Mouse (Mus musculus): ENCODE data around the gene Fam57b. TPM values are rescaled to one million over a fixed set of nuclear protein-coding genes. Genes with fewer than 3 reads are reported as not detected.

The Fam57b gene
- polyA plus RNA-seq, 1 experiment: not detected

DNA sequence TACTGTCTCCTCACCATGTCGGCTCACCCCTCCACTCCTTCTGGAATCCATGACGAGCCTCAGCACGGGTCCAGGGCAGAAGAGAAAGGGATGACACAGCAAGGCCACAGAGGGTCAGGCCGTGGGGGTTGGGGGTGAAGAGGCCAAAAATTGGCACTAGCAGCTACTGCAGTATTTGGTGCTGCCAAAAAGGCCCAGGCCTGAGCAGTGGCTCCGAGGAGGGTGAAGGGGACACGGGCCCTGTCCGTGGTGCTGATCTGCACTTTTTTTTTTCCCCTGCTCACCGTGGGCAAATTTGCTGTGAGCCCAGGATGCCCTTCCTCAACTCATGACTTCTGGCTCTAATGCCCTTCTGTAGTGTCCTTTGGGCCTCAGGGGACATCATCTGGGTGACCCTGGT, 27.9 kb downstream of the Fam57b start:
- TF ChIP-seq TAL1 (IDR thresholded peaks at IDR 0.05; ENCODE audit: low read length) (no peak), GATA1 (IDR thresholded peaks at IDR 0.05; ENCODE audit: low read length) (no peak)
- Histone ChIP-seq H3K4me1 (ENCODE audit: control insufficient read depth) (peaks cover 5% of the 10 kb centered on the region), H3K9me3 (ENCODE audit: control insufficient read depth, low read length) (no peaks in the 10 kb centered on the region), H3K4me3 (replicated peaks) (no peak overlapping the region), H3K36me3 (ENCODE audit: control insufficient read depth) (no peaks in the 10 kb centered on the region), H3K27me3 (ENCODE audit: control insufficient read depth) (peaks cover 62% of the 10 kb centered on the region)

GRCm38 (mm10) chr7:126825952-126826351, 28.5 kb downstream of the Fam57b start:
- H3K9me3 ChIP-seq (ENCODE audit: control insufficient read depth, low read length): no peaks in the 10 kb centered on the region
- peaks cover 5% of the 10 kb centered on the region for H3K4me1 ChIP-seq (ENCODE audit: control insufficient read depth)
- H3K4me3 ChIP-seq (replicated peaks): no peak overlapping the region
- H3K27me3 ChIP-seq (ENCODE audit: control insufficient read depth): peaks cover 66% of the 10 kb centered on the region
- no peaks in the 10 kb centered on the region for H3K36me3 ChIP-seq (ENCODE audit: control insufficient read depth)
- TF ChIP-seq GATA1 (IDR thresholded peaks at IDR 0.05; ENCODE audit: low read length): no peak
- TF ChIP-seq TAL1 (IDR thresholded peaks at IDR 0.05; ENCODE audit: low read length): no peak

DNA sequence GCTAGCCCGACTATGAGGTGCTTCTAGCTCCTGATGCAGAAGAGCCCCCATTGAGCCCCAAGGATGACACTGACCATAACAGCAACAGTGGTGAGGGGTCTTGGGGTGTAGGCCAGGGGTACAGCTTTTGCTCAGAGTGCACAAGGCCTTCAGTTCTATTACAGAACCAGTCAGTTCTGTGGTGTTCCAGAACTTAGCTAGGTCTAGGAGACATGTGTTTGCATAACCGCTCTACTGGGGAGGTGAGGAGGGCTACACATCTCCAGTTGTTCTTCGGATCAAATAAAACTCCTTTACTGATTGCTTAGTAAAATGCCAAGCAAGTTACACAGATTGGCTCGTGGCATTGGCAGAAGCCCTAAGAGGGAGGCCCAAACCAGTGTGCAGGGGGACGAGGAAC, 34.1 kb downstream of the Fam57b start, which contains the start of gene 4930451I11Rik:
Gene 4930451I11Rik, minus strand, starts transcription at position 101 of the 400 bp plus-strand sequence.
- no peaks in the 10 kb centered on the region for H3K9me3 ChIP-seq (ENCODE audit: control insufficient read depth, low read length)
- H3K27me3 ChIP-seq (ENCODE audit: control insufficient read depth): peaks cover 31% of the 10 kb centered on the region
- peak within 1 kb of the TSS; percentile 48 for H3K4me3 ChIP-seq (replicated peaks)
- H3K36me3 ChIP-seq (ENCODE audit: control insufficient read depth): no peaks in the 10 kb centered on the region
- peaks cover 8% of the 10 kb centered on the region for H3K4me1 ChIP-seq (ENCODE audit: control insufficient read depth)
- TF ChIP-seq TAL1 (IDR thresholded peaks at IDR 0.05; ENCODE audit: low read length) (no peak), GATA1 (IDR thresholded peaks at IDR 0.05; ENCODE audit: low read length) (no peak)

GRCm38 (mm10) chr7:126832036-126832598, 34.6 kb downstream of the Fam57b start:
- TF ChIP-seq GATA1 (IDR thresholded peaks at IDR 0.05; ENCODE audit: low read length) (no peak), TAL1 (IDR thresholded peaks at IDR 0.05; ENCODE audit: low read length) (no peak)
- Histone ChIP-seq H3K9me3 (ENCODE audit: control insufficient read depth, low read length) (no peaks in the 10 kb centered on the region), H3K4me3 (replicated peaks) (peak overlapping the region; percentile 48), H3K36me3 (ENCODE audit: control insufficient read depth) (no peaks in the 10 kb centered on the region), H3K4me1 (ENCODE audit: control insufficient read depth) (peaks cover 8% of the 10 kb centered on the region), H3K27me3 (ENCODE audit: control insufficient read depth) (peaks cover 31% of the 10 kb centered on the region)

DNA sequence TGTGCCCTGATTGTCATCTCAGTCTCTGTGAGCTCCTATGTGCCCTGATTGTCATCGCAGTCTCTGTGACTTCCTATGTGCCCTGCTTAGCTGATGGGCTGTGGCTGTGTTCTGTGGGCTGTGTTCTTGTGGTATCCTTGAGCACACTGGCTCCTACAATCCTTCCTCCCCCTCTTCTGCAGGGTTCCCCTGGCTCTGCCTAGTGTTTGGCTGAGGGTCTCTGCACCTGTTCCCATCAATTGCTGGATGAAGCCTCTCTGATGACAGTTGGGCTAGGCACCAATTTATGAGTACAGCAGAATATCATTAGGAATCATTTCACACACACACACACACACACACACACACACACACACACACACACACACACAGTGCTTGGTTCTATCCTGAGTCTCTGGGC, 35.8 kb downstream of the Fam57b start:
- H3K4me1 ChIP-seq (ENCODE audit: control insufficient read depth): peaks cover 8% of the 10 kb centered on the region
- TF ChIP-seq GATA1 (IDR thresholded peaks at IDR 0.05; ENCODE audit: low read length): no peak
- TF ChIP-seq TAL1 (IDR thresholded peaks at IDR 0.05; ENCODE audit: low read length): no peak
- H3K27me3 ChIP-seq (ENCODE audit: control insufficient read depth): peaks cover 28% of the 10 kb centered on the region
- no peaks in the 10 kb centered on the region for H3K36me3 ChIP-seq (ENCODE audit: control insufficient read depth)
- H3K4me3 ChIP-seq (replicated peaks): no peak overlapping the region
- H3K9me3 ChIP-seq (ENCODE audit: control insufficient read depth, low read length): no peaks in the 10 kb centered on the region

- Histone ChIP-seq H3K36me3 (ENCODE audit: control insufficient read depth) (no peaks in the 10 kb centered on the region), H3K9me3 (ENCODE audit: control insufficient read depth, low read length) (peaks cover 7% of the 10 kb centered on the region; the same call in 1 of the 2 replicates), H3K27me3 (ENCODE audit: control insufficient read depth) (peaks cover 37% of the 10 kb centered on the region), H3K4me1 (ENCODE audit: control insufficient read depth) (peaks cover 2% of the 10 kb centered on the region), H3K4me3 (replicated peaks) (no peak overlapping the region)
- no peak for TF ChIP-seq TAL1 (IDR thresholded peaks at IDR 0.05; ENCODE audit: low read length)
- no peak for TF ChIP-seq GATA1 (IDR thresholded peaks at IDR 0.05; ENCODE audit: low read length)
Measured at GRCm38 (mm10) chr7:126843276-126843675, 45.8 kb downstream of the Fam57b start.

- Histone ChIP-seq H3K4me1 (ENCODE audit: control insufficient read depth) (peaks cover 2% of the 10 kb centered on the region), H3K9me3 (ENCODE audit: control insufficient read depth, low read length) (peaks cover 12% of the 10 kb centered on the region; the same call in 1 of the 2 replicates), H3K27me3 (ENCODE audit: control insufficient read depth) (peaks cover 59% of the 10 kb centered on the region), H3K36me3 (ENCODE audit: control insufficient read depth) (no peaks in the 10 kb centered on the region), H3K4me3 (replicated peaks) (no peak overlapping the region)
- no peak for TF ChIP-seq TAL1 (IDR thresholded peaks at IDR 0.05; ENCODE audit: low read length)
- TF ChIP-seq GATA1 (IDR thresholded peaks at IDR 0.05; ENCODE audit: low read length): no peak
Measured at GRCm38 (mm10) chr7:126845516-126845915, 48.0 kb downstream of the Fam57b start.

DNA sequence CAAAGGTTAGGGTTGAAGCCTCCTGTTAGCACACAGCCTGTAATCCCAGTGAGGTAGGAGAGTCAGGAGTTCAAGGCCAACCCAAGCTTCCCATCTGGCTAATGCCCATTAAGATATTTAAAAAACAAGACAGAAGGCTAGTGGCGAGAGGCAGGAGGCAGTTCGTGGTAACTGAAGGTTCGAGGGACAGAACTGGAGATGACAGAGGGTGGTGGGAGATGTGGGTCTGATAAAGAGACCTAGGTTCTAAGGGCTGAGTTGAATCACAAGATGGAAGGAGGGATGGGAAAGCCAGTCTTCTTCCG, 49.6 kb downstream of the Fam57b start, which contains the start of gene Doc2a:
Gene Doc2a, plus strand, starts transcription at position 301 of the 305 bp plus-strand sequence.
- Histone ChIP-seq H3K27me3 (ENCODE audit: control insufficient read depth) (peaks cover 66% of the 10 kb centered on the region), H3K4me1 (ENCODE audit: control insufficient read depth) (peaks cover 2% of the 10 kb centered on the region), H3K36me3 (ENCODE audit: control insufficient read depth) (peaks cover 10% of the 10 kb centered on the region), H3K4me3 (replicated peaks) (peak within 1 kb of the TSS; percentile 15), H3K9me3 (ENCODE audit: control insufficient read depth, low read length) (peaks cover 8% of the 10 kb centered on the region; the same call in 1 of the 2 replicates)
- TF ChIP-seq GATA1 (IDR thresholded peaks at IDR 0.05; ENCODE audit: low read length) (no peak), TAL1 (IDR thresholded peaks at IDR 0.05; ENCODE audit: low read length) (no peak)

- Histone ChIP-seq H3K27me3 (ENCODE audit: control insufficient read depth) (peaks cover 66% of the 10 kb centered on the region), H3K4me3 (replicated peaks) (peak overlapping the region; percentile 15), H3K4me1 (ENCODE audit: control insufficient read depth) (peaks cover 2% of the 10 kb centered on the region), H3K36me3 (ENCODE audit: control insufficient read depth) (peaks cover 16% of the 10 kb centered on the region), H3K9me3 (ENCODE audit: control insufficient read depth, low read length) (peaks cover 8% of the 10 kb centered on the region; the same call in 1 of the 2 replicates)
- TF ChIP-seq GATA1 (IDR thresholded peaks at IDR 0.05; ENCODE audit: low read length) (no peak), TAL1 (IDR thresholded peaks at IDR 0.05; ENCODE audit: low read length) (no peak)
Measured at GRCm38 (mm10) chr7:126847421-126848398, 50.2 kb downstream of the Fam57b start.

All from erythroblast, embryonic 14.5 days (primary cell).